Mouse (Mus musculus) small intestine, adult 2 months (tissue): ENCODE results near the gene Reck.

ENCODE experiments used
- CTCF ChIP-seq: fragments of 200-500 bp; IDR thresholded peaks from 2 replicates; pipeline ENCODE4 v1.5.1; 2012; ENCODE audit warnings: low read depth, mild to moderate bottlenecking, control low read depth, inconsistent platforms, low read length, moderate library complexity, mixed read lengths; ENCODE audit not compliant: insufficient replicate concordance, insufficient read length; ENCODE audit errors: extremely low read depth
- POLR2A ChIP-seq: fragments of 200-500 bp; IDR thresholded peaks from 2 replicates; pipeline ENCODE4 v1.6.1; 2012; ENCODE audit warnings: low read depth, mild to moderate bottlenecking, control low read depth, inconsistent platforms, low read length, moderate library complexity

- TF ChIP-seq POLR2A (no peak), CTCF (no peak)
Observed at GRCm38 (mm10) chr4:43965856-43966535, 90.7 kb downstream of the Reck start.
